Mouse (Mus musculus) heart, postnatal 0 days (tissue): ENCODE results near the gene U2af1.

ENCODE experiments used
- CTCF ChIP-seq: IDR thresholded peaks from 2 replicates; pipeline ENCODE4 v1.5.1; 2016; ENCODE audit warnings: antibody characterized with exemption, control low read depth, low read depth
- EP300 ChIP-seq: IDR thresholded peaks from 2 replicates; pipeline ENCODE4 v1.6.1; 2016; ENCODE audit warnings: antibody characterized with exemption, low read depth

GRCm38 (mm10) chr17:31606424-31606823, 52.3 kb downstream of the U2af1 start:
- TF ChIP-seq CTCF (no peak), EP300 (no peak)
